Mouse (Mus musculus) limb, embryonic 14.5 days (tissue): ENCODE measurements at regions not wholly inside any gene's neighbourhood (a gene's known extent, or its start where the extent isn't known, plus 50 kb on each side); places are given as distances from the start of the nearest gene placed in this dataset.
A peak's percentile ranks its signal among the peaks of the same experiment; 100 is the strongest.

Experiments
- ATAC-seq: fragments of 200-750 bp; cut with Nextera tagmentation; 2 replicates; pipeline ENCODE4 v1.8.0; 2017; ENCODE audit warnings: low read depth, moderate number of reproducible peaks, moderate TSS enrichment; ENCODE audit not compliant: low FRiP score
- DNase-seq: peaks from one replicate; pipeline ENCODE4 v3.0.0-alpha.2; 2015; ENCODE audit warnings: low spot score
- H3K27ac ChIP-seq: fragments of 300-500 bp; sonication (generic); replicated peaks from 2 replicates; pipeline ENCODE4 v1.5.1; 2014; ENCODE audit warnings: low read depth, mild to moderate bottlenecking, low read length, moderate library complexity, mixed read lengths
- H3K27me3 ChIP-seq: fragments of 300-500 bp; sonication (generic); 2 replicates; pipeline ENCODE4 v1.6.1; 2014; ENCODE audit warnings: low read length, mixed read lengths; ENCODE audit not compliant: control insufficient read depth, insufficient read depth
- H3K36me3 ChIP-seq: fragments of 300-500 bp; sonication (generic); 2 replicates; pipeline ENCODE4 v1.6.1; 2014; ENCODE audit warnings: mild to moderate bottlenecking, low read length, moderate library complexity, mixed read lengths; ENCODE audit not compliant: control insufficient read depth, insufficient read depth
- H3K4me1 ChIP-seq: fragments of 300-500 bp; sonication (generic); 2 replicates; pipeline ENCODE4 v1.6.1; 2014; ENCODE audit warnings: antibody characterized with exemption, low read length, mixed read lengths; ENCODE audit not compliant: control insufficient read depth, insufficient read depth
- H3K4me2 ChIP-seq: fragments of 300-500 bp; sonication (generic); replicated peaks from 2 replicates; pipeline ENCODE4 v1.6.1; 2014; ENCODE audit warnings: low read depth, mild to moderate bottlenecking, low read length, moderate library complexity; ENCODE audit not compliant: severe bottlenecking
- H3K4me3 ChIP-seq: fragments of 300-500 bp; sonication (generic); replicated peaks from 2 replicates; pipeline ENCODE4 v1.5.1; 2014; ENCODE audit warnings: low read length
- H3K9ac ChIP-seq: fragments of 300-500 bp; sonication (generic); 2 replicates; pipeline ENCODE4 v1.6.1; 2014; ENCODE audit warnings: mild to moderate bottlenecking, low read depth, low read length, moderate library complexity; ENCODE audit not compliant: severe bottlenecking
- H3K9me3 ChIP-seq: fragments of 300-500 bp; sonication (generic); 2 replicates; pipeline ENCODE4 v1.6.1; 2016; ENCODE audit warnings: low read length; ENCODE audit not compliant: control insufficient read depth
- POLR2A ChIP-seq: fragments of 200-500 bp; IDR thresholded peaks from 2 replicates; pipeline ENCODE4 v1.8.0; 2012; ENCODE audit warnings: inconsistent platforms, mild to moderate bottlenecking, moderate library complexity, borderline replicate concordance; ENCODE audit not compliant: insufficient read depth, insufficient read length; ENCODE audit errors: extremely low read depth
- WGBS: fragments of 180-500 bp; shearing (Covaris S2); extraction: QIAGEN DNeasy Blood & Tissue Kit; methylation state at CpG from one replicate; pipeline ENCODE4 v1.1.7; 2014; 5-methylcytosine and 5-hydroxymethylcytosine counted together

DNA sequence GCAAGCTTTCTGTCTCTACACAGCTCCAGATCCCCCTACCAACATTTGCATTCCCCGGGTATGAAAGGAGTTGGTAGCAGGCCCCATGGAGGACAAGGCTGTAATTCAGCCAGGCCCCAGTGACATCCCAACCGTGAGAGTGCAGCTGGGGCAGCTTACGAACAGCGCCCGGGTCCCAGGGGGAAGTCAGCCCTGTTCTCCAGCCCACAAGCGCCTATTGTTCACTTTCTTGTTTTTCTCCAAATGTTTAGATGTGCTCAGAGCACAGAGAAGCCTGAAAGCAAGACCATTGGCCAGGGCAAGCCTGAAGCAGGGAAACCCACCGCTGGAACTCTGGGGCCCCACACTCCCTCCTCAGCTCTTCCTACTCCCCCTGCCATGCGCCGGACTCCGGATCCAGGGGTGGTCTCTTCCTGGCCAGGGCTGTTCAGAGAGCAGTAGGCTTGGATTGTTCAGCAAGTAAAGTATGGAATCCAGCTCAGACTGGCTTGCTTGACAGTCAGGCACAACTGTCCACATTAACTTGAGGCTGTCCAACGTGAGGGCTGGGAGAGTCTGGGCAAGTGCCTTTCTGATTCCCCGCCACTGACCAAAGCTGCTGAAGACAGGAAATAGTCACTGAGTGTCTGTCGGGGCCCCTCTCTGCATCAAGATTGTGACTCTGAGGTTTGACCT, 142.4 kb downstream of the Zfp36l1 start:
- H3K36me3 ChIP-seq = no peaks in the 10 kb centered on the region
- TF ChIP-seq POLR2A = no peak
- 36% methylated on average over 13 of the region's 13 CpGs for WGBS
- ATAC-seq (0 out of 2 replicates have a peak, but pooled peaks have one; percentile 38), DNase-seq (no peak)
- no peaks in the 10 kb centered on the region for H3K9me3 ChIP-seq
- no peak overlapping the region for H3K4me3 ChIP-seq
- H3K9ac ChIP-seq = peak overlapping the region; percentile 34; the same call in 1 of the 2 replicates
- H3K4me2 ChIP-seq = no peak overlapping the region
- H3K27ac ChIP-seq = peak overlapping the region; percentile 82
- peaks cover 72% of the 10 kb centered on the region for H3K4me1 ChIP-seq
- H3K27me3 ChIP-seq = no peaks in the 10 kb centered on the region

DNA sequence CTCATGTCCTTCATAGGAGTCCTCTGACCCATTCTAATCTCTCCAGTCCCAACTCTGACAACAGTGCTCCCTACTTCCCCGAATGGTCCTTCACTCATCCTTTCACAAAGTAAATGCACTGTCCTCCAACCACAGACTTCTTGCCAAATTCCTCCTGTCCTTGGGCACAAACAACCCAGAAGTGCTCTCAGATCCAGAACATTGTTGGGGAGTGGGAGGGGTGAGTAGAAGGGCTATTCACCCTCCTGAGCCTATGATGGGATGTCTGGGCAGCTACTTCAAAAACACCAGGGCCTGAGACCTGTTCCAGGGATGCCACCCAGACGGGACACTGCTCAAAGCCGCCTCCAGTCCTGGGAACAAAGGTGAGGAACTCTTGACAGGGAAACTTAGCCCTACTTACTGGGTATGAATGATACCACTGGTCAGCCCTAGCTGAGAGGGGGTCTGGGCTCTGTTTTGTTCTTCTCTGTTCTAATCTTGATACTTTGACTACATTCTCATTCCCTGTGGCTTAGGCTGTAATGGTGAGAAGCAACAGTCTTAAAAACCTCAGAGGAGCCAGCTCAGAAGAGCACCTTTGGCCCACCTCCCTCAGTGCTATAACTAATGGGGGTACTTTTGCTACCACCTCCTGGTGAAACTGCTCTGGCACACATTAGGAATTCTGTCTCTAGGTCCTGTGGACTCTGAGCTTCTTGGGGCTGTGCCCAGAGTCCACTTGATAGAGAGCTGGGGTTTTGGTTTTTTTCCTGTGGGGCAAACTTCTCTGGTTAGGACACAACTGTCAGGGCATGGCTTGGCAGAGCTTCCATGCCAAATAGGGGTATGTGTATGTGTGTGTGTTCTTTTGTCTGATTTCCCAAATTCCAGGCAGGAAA, 143.2 kb downstream of the Zfp36l1 start:
- Histone ChIP-seq H3K36me3 (no peaks in the 10 kb centered on the region), H3K9ac (no peak overlapping the region), H3K4me1 (peaks cover 71% of the 10 kb centered on the region), H3K4me2 (no peak overlapping the region), H3K27ac (peak overlapping the region; percentile 82), H3K27me3 (no peaks in the 10 kb centered on the region), H3K4me3 (no peak overlapping the region), H3K9me3 (no peaks in the 10 kb centered on the region)
- WGBS = 75% methylated on average over 3 of the region's 3 CpGs
- ATAC-seq = no peak
- TF ChIP-seq POLR2A = no peak
- no peak for DNase-seq

DNA sequence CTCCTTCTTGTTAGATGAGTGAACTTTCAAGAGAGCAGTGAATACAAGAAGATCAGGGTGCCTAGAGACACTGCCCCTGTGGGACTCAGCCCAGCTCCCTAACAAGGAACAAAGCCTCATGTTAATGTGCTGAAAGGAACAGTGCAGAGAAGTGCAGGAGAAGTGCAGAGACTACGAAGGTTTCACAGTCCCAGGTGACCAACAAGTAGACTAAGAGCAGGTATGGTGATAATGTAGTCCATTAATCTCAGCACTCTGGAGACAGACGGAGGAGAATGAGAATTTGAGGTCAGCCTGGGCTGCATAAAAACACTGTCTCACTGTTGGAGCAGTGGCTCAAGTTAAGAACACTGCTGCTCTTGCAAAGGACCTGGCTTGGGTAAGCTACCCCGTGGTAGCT, 144.1 kb downstream of the Zfp36l1 start:
- ATAC-seq (no peak), DNase-seq (no peak)
- 49% methylated on average over 3 of the region's 3 CpGs for WGBS
- Histone ChIP-seq H3K4me3 (no peak overlapping the region), H3K9me3 (no peaks in the 10 kb centered on the region), H3K27ac (peak overlapping the region; percentile 56; the same call in 1 of the 2 replicates), H3K4me2 (no peak overlapping the region), H3K4me1 (peaks cover 69% of the 10 kb centered on the region), H3K36me3 (no peaks in the 10 kb centered on the region), H3K9ac (no peak overlapping the region), H3K27me3 (no peaks in the 10 kb centered on the region)
- TF ChIP-seq POLR2A = no peak

DNA sequence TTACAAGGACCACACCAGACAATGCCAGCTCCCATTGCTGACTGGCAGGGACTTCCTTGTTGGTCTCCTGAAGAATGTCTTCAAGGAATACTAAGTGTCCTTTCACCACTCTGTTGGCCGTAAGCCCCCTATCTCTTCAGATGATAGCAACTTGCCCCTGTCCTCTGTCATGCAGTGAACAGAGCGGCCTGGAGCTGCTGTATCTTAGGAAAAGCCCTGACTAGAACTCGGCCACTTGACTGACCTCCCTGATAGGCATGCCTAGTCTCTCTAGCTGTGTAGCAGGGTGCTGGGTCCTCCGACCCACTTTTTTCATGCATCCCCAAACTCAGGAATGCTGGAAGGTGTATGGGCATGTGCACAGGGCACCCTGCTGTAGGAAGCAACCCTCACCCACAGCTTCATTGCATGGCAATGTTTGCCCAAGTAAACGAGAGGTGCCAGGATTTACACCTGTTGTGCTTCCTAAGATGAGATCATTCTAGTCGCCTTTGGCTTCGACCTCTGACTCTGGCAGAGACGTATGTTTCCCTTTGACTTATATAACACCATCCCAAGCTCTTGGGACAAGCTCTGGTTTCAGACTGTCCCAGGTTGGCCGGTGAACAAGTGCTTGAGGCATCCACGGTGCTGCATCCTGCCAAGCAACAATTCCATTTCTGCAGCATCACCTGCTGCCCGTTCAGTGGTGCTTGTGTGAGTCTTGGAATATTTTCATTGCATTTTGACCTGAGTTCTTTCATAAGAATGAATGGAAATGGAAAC, 145.1 kb downstream of the Zfp36l1 start:
- H3K4me1 ChIP-seq = peaks cover 69% of the 10 kb centered on the region
- no peaks in the 10 kb centered on the region for H3K27me3 ChIP-seq
- TF ChIP-seq POLR2A = no peak
- H3K4me3 ChIP-seq = no peak overlapping the region
- peak overlapping the region; percentile 45 for H3K27ac ChIP-seq
- H3K36me3 ChIP-seq = no peaks in the 10 kb centered on the region
- no peak overlapping the region for H3K4me2 ChIP-seq
- no peaks in the 10 kb centered on the region for H3K9me3 ChIP-seq
- no peak for DNase-seq
- no peak overlapping the region for H3K9ac ChIP-seq
- no peak for ATAC-seq
- WGBS = 67% methylated on average over 11 of the region's 11 CpGs
